Mouse (Mus musculus): Measurements from ENCODE around the gene Gm11563.

GRCm38 (mm10) chr11:99662802-99663201 is 4.0 kb upstream of the Gm11563 start:
- TF ChIP-seq CTCF (IDR thresholded peaks at IDR 0.05; ENCODE audit: extremely low read depth, insufficient read depth, insufficient read length, insufficient replicate concordance) (no peak), POLR2A (IDR thresholded peaks at IDR 0.05; ENCODE audit: low read depth, low read length) (no peak)

All from spleen, adult 2 months (tissue).